Mouse (Mus musculus): ENCODE results near the gene Gm28374. TPM values are rescaled to one million over a fixed set of nuclear protein-coding genes. Genes with fewer than 3 reads are reported as not detected.
"Not testable (repeated sequence)": the region's sequence is repeated elsewhere in the genome, so short reads cannot be mapped to it uniquely, and the experiment has no call there.

Gene Gm28374
- total RNA-seq, 2 experiments from 2014 or later = 0.54 TPM; not detected in 1

DNA sequence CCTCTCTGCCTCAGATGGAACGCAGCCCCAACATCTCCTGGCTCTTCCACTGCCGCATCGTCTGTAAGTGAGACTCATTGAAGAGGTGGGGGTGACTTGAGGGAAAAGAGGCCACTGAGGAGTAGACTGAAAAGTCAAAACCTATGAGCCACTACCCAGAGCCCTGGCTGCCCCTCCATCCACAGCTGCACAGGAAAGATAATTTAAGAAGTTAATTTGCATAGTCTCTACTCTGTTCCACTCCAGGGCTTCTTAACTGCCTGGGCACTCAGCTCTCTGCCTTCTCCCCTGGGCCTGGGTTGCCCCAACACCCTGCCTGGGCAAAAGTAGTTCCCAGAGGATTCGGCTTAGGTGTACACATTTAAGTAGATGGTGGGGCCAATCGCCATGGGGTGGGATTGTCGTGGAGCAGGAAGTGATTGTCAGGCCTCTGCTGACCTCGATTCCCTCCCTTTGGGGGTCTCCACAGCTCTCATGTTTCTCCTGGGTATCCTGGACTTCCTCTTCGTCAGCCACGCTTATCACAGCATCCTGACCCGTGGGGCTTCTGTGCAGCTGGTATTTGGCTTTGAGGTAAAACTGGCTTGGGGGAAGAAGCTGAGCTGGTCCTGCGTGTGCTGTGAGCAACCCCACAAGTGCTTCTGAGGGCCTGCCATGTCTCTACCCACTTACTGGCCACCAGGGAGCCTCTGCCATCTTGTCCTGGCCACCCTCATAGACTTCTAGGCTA, 33.2 kb downstream of the Gm28374 start:
- Histone ChIP-seq H3K27ac (no peak overlapping the region), H3K4me3 (no peak overlapping the region)
- TF ChIP-seq CTCF (IDR thresholded peaks at IDR 0.05) = no peak
- intact Hi-C loops (cut with DNase I) = loop anchor here (5.0 to 10.0 kb wide), 2 partner anchors 78 to 264 kb away; partner anchors contain the start of gene Snx15
- DNase-seq (ENCODE audit: extremely low spot score in 1 of 2, low spot score in 2 of 2) = no peak

DNA sequence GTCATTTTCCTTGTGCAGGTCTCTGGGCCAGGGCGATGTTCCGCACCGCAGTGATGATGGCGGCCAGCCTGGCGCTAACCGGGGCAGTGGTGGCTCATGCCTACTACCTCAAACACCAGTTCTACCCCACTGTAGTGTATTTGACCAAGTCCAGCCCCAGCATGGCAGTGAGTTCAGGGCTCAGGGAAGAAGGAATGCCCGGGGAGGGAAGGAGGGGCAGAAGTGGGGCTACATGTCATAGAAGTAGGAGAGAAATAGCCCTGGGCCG, 34.2 kb downstream of the Gm28374 start:
- no peak for TF ChIP-seq CTCF (IDR thresholded peaks at IDR 0.05)
- H3K4me3 ChIP-seq = peak overlapping the region; percentile 64
- DNase-seq (ENCODE audit: extremely low spot score in 1 of 2, low spot score in 2 of 2) = no peak
- peak overlapping the region; percentile 99; the same call in 1 of the 2 replicates for H3K27ac ChIP-seq
- intact Hi-C loops (cut with DNase I) = loop anchor here (1.0 to 10.0 kb wide), 4 partner anchors 9 to 263 kb away; partner anchors contain the start of genes Fau, Mrpl49, Pola2 and Snx15

DNA sequence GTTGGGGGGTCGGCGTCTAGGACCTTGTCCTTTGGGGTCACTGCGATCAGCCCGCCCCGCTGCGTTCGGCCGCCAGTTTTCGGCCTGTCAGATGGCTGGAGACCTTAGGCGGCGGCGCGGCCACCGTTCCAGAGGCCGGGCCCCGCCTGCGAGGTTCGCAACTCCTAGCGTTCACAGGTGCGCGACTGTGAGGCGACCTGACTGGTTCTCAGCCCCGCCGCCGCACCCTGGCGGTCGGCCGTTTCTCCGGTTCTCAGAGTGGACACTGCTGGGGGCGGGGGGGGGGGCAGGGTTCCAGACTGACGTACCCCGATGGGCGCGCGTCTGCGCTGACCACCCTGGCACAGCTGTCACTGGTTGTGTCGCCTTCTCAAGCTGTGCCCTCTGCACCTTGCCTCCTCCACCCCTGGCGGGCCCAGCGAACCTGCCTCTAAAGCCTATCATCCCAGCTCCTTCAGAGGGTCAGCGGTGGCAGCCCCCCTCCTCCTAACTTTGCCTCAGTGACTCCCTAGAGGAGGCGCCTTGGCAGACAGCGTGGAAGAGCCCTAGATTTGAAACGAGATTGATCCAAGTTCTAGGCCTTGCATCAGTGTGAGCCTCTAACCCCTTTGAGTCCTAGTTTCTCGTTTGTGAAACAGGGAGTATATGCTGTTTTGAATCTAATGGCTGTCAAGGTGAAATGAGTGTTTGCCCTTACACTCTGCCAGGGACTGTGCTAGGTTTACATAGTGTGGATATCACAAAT, 34.7 kb downstream of the Gm28374 start:
- peak overlapping the region; percentile 99 for H3K27ac ChIP-seq
- no peak for TF ChIP-seq CTCF (IDR thresholded peaks at IDR 0.05)
- intact Hi-C loops (cut with DNase I) = loop anchor here (1.0 to 10.0 kb wide), 4 partner anchors 10 to 263 kb away; partner anchors contain the start of genes Fau, Mrpl49, Pola2 and Snx15
- peak overlapping the region; percentile 64 for H3K4me3 ChIP-seq
- no peak for DNase-seq (ENCODE audit: extremely low spot score in 1 of 2, low spot score in 2 of 2)

DNA sequence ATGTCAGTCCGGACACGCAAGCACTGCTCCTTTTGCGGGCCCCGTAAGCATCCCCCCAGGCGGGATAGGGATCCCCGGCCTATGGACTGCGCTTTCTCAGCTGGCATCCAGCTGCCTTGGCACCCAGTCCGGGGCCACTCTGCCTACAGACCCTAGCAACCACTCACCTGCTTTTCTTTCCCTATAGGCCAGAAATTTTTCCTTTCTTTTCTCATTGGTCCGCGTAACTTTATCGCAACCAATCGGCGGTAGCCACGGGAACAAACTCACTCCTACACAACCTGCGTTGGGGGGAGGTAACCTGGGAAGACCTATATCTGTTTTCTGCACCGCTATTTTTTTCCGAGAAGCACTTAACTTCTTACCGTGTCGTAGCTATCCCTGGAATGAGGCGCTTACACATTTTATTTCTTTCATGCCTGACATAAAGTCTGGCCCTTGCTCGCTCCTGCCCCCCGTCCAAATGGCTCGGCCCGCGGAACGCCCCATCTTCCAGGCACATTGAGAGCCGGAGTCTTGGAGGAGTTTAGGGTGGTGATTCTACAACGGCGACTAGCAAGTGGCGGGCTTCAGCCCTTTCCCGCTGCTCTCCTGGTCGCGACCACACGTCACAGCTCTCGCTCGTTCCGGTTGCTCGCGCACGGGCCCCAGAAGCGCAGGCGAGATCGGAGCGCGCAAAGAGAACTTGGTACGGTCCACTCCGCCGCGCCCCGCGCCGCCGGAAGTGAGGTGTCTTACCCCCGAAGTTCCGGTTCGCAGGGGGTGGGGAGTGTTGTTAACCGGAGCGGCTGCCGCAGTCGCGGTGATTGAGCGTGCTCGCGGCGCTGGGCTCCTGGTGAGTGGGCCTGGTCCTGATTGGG, 35.5 kb downstream of the Gm28374 start, which contains the start of gene Syvn1:
Gene Syvn1, plus strand, starts transcription at position 283 of the 860 bp plus-strand sequence.
- DNase-seq (ENCODE audit: extremely low spot score in 1 of 2, low spot score in 2 of 2) = peak; percentile 89
- intact Hi-C loops (cut with DNase I) = loop anchor here (1.0 to 10.0 kb wide), 5 partner anchors 11 to 262 kb away; partner anchors contain the start of genes Fau, Mrpl49, Pola2 and Snx15
- Histone ChIP-seq H3K27ac (peak within 1 kb of the TSS; percentile 99), H3K4me3 (peak within 1 kb of the TSS; percentile 64)
- no peak for TF ChIP-seq CTCF (IDR thresholded peaks at IDR 0.05)

DNA sequence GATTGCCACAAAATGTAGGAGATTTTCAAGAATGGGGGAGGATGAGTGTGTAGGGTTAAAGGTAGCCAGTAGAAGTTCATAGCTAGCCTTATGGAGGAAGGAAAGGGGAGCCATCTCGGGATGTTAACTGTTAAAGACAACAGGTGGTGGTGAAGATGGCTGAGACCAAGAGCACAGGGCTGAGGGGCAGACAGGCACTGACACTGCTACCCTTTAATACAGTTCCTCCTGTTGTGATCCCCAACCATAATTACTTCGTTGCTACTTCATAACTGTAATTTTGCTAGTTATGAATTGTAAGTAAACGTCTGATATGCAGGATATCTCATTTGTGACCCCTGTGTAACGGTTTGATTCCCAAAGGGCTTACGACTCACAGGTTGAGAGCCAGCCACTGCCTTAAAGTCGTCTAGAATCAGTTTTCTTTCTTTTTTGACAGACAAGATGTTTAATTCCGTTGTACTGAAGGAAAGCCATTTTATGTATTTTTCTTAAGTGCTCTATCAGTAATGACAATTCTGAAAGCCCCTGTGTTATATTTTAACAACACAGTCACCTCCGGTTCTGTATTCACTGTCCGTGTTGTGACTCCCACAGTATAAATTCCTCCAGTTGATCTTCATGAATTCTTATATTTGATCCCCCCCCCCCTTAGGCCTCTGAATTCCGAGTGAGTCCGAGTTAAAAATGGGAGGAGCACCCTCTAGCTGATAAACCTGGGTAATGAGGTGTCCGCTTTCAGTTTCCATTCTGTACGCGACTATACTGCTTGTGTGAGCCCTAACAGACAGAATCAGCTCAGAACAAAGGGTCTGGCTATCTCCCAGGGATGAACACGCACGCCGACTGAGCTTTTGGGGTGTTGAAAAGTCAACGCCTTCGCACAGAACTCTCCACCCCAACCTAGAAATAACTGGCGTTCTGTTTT, 36.4 kb downstream of the Gm28374 start:
- intact Hi-C loops (cut with DNase I) = loop anchor here (1.0 to 10.0 kb wide), 4 partner anchors 32 to 261 kb away; partner anchors contain the start of genes Pola2, Snx15 and Vps51
- H3K4me3 ChIP-seq = peak overlapping the region; percentile 64
- H3K27ac ChIP-seq = peak overlapping the region; percentile 99
- no peak for DNase-seq (ENCODE audit: extremely low spot score in 1 of 2, low spot score in 2 of 2)
- no peak; the same call in none of the 2 replicates for TF ChIP-seq CTCF (IDR thresholded peaks at IDR 0.05)

DNA sequence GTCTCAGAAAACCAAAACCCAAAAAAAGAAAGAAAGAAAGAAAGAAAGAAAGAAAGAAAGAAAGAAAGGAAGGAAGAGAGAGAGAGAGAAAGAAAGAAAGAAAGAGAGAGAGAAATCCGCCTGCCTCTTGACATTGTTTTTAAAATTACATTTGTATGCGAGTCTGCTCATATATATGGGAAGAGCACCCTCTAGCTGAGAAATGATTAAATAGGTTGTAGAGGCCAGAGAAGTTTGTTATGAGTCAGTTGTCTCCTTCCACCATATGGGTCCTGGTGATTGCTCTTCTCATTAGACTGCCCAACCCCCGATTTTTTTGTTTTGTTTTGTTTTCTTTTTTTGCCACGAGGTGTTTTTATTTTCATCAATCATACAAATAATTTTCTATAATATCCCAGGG, 38.0 kb downstream of the Gm28374 start:
- not testable (repeated sequence) for H3K4me3 ChIP-seq; H3K27ac ChIP-seq; DNase-seq (ENCODE audit: extremely low spot score in 1 of 2, low spot score in 2 of 2)
- TF ChIP-seq CTCF (IDR thresholded peaks at IDR 0.05) = peak; percentile 46
- intact Hi-C loops (cut with DNase I) = loop anchor here (10.0 kb wide), 1 partner anchor 259 kb away; no protein-coding TSS in a partner anchor

DNA sequence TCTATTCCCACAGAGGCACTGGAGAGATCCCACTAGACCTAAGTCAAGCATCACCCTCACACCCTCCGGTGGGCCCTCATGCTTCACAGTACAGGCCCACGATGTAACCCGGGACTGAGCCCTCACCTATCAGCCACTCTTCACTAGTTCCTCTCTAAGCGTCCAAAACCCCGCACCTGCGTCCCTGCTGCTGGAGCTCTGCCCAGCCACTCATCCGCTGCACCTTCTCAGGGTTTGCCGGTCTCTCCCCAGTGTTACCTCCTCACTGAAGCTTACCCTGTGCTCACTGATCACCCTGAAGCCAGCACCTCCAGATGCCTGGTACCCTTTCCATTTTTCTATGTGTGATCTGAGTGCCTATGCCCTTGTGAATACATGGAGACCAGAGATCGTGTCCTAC, 39.8 kb downstream of the Gm28374 start:
- Histone ChIP-seq H3K4me3 (no peak overlapping the region), H3K27ac (no peak overlapping the region)
- no peak for DNase-seq (ENCODE audit: extremely low spot score in 1 of 2, low spot score in 2 of 2)
- TF ChIP-seq CTCF (IDR thresholded peaks at IDR 0.05) = no peak
- intact Hi-C loops (cut with DNase I) = loop anchor here (10.0 kb wide), 1 partner anchor 257 kb away; no protein-coding TSS in a partner anchor

DNA sequence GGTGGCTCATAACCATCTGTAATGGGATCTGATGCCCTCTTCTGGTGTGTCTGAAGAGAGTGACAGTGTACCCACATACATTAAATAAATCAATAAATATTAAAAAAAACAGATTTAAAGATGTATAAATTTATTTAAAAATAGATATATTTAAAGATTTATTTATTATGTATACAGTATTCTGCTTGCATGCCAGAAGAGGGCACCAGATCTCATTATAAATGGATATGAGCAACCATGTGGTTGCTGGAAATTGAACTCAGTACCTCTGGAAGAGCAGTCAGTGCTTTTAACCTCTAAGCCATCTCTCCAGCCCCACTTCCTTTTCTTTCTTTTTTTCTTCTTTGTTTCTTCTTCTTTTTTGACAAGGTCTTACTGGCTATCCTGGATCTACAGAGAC, 42.1 kb downstream of the Gm28374 start:
- intact Hi-C loops (cut with DNase I) = loop anchor here (10.0 kb wide), 1 partner anchor 255 kb away; no protein-coding TSS in a partner anchor
- TF ChIP-seq CTCF (IDR thresholded peaks at IDR 0.05) = peak; percentile 28
- Histone ChIP-seq H3K4me3 (no peak overlapping the region), H3K27ac (no peak overlapping the region)
- DNase-seq (ENCODE audit: extremely low spot score in 1 of 2, low spot score in 2 of 2) = no peak

DNA sequence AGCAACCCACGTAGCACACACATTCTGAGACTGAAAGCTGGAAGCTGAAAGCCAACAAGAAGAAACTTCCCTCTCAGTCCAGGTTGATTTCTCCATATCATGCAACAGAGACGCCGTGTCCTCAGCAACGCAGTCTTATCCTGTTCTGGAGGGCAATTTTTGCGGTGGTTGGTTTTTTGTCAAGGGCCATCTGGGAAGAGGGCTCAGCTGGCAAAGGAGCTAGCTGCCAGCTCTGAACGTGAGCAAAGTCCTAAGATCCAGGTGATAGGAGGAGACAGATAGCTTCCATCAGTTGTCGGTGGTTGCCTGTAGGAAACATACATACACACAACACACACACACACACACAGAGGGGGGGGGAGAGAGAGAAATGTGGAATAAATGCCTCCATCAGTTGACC, 43.7 kb downstream of the Gm28374 start:
- no peak overlapping the region for H3K27ac ChIP-seq
- intact Hi-C loops (cut with DNase I) = no loop called here
- H3K4me3 ChIP-seq = no peak overlapping the region
- DNase-seq (ENCODE audit: extremely low spot score in 1 of 2, low spot score in 2 of 2) = no peak
- no peak for TF ChIP-seq CTCF (IDR thresholded peaks at IDR 0.05)

DNA sequence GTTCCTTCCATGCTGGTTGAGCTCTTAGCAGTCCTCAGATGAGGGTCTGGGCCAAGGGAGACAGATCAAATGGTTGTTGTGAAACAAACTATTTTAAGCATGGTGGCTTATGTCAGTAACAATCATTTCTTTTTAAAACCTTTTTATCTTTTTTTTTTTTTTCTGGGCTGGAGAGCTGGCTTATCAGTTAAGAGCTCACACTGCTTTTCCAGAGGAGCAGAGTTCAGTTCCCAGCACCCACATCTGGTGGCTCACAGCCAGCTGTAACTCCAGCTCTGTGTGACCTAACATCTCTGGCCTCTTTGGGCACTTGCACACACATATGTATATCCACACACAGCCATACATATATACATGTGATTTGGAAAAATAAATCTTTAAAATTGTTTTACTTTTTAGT, 44.4 kb downstream of the Gm28374 start:
- intact Hi-C loops (cut with DNase I) = no loop called here
- H3K4me3 ChIP-seq = no peak overlapping the region
- no peak for TF ChIP-seq CTCF (IDR thresholded peaks at IDR 0.05)

More for the DNA sequence above, 44.4 kb downstream of the Gm28374 start:
- no peak for DNase-seq (ENCODE audit: extremely low spot score in 1 of 2, low spot score in 2 of 2)
- H3K27ac ChIP-seq = no peak overlapping the region

Measured in left cerebral cortex, adult 2 months (tissue).